8 mouse cellular contexts compared by ENCODE assay signal in the genomic region with DNA sequence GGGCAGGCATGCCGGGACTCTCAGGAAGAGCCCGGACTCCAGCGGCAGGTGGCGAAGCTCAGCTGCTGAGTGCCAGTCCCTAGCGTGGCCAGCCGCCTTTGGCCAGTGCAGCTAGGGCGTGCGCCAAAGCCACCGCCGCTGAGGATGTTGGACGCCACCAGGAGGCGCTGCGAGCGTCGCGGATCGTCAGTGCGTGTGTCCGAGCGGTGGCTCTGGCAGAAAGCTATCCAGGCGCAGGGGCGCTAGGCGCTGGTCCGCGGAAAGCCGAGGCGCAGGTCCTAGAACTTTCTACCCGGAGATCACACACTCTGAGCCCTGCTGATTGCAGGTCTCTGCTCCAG.
DNase-seq lines count a peak whose midpoint lies in the region; ATAC-seq lines count a peak whose summit lies in the region.

No protein-coding gene starts in this region.

- H3K36me3 ChIP-seq in hindbrain, embryonic 14.5 days (replicated peaks; ENCODE audit: control insufficient read depth, insufficient read depth), result no peaks in the 10 kb centered on the region

- H3K4me3 ChIP-seq in hindbrain, embryonic 14.5 days (replicated peaks; ENCODE audit: low read length), result peak overlapping the region; percentile 27

- no peaks in the 10 kb centered on the region for H3K9me3 ChIP-seq in hindbrain, embryonic 14.5 days (ENCODE audit: control insufficient read depth, low read length)

- peak overlapping the region; percentile 80 for H3K27ac ChIP-seq in hindbrain, embryonic 14.5 days

- WGBS in hindbrain, embryonic 14.5 days, result 2% methylated on average over 28 of the region's 28 CpGs

- peak overlapping the region; percentile 63 for H3K9ac ChIP-seq in hindbrain, embryonic 14.5 days

- peak overlapping the region; percentile 72 for H3K4me2 ChIP-seq in hindbrain, embryonic 14.5 days (replicated peaks)

- H3K4me1 ChIP-seq in hindbrain, embryonic 14.5 days (replicated peaks; ENCODE audit: control insufficient read depth, insufficient read depth, low read length), result peaks cover 25% of the 10 kb centered on the region

- ATAC-seq in hindbrain, embryonic 14.5 days (ENCODE audit: low FRiP score), result peak; percentile 62
- ATAC-seq in inflammation-experienced regulatory T-cells, adult 6 months, result no peak

- DNase-seq in ZHBTc4 (ENCODE audit: low read depth, low spot score), result peak; percentile 89
- DNase-seq in cerebellum, postnatal 14 days, result peak; percentile 95 to 96
- DNase-seq in gastrocnemius, adult 18-20 months (ENCODE audit: low spot score), result peak; percentile 84
- peak; percentile 91 for DNase-seq in hindbrain, embryonic 14.5 days (ENCODE audit: low spot score)
- peak; percentile 79 to 81 for DNase-seq in layer of hippocampus, postnatal 36 days
- peak; percentile 76 for DNase-seq in lung, postnatal 25 days (ENCODE audit: low spot score)
- DNase-seq in retina, postnatal 7 days (ENCODE audit: low read depth, low spot score), result peak; percentile 81

- H3K27me3 ChIP-seq in hindbrain, embryonic 14.5 days (ENCODE audit: control insufficient read depth, insufficient read depth, low read length), result peaks cover 4% of the 10 kb centered on the region
